Mouse (Mus musculus): ENCODE measurements at regions not wholly inside any gene's neighbourhood (a gene's known extent, or its start where the extent isn't known, plus 50 kb on each side); places are given as distances from the start of the nearest gene placed in this dataset.

- TF ChIP-seq POLR2A (IDR thresholded peaks at IDR 0.05; ENCODE audit: extremely low read depth, insufficient read depth, low read length) (no peak), CTCF (IDR thresholded peaks at IDR 0.05; ENCODE audit: extremely low read depth, insufficient read depth, low read length) (no peak)
Measured at GRCm38 (mm10) chr4:137120597-137120996, 72.0 kb upstream of the Zbtb40 start.
